Mouse (Mus musculus) cerebellum, adult 8-10 months (tissue): Measurements from ENCODE around the gene Ttc23l.
"Not testable (repeated sequence)": the region's sequence is repeated elsewhere in the genome, so short reads cannot be mapped to it uniquely, and the experiment has no call there.

ENCODE experiments used
- DNase-seq: peaks from one replicate; pipeline ENCODE4 v3.0.0; 2022

Gene Ttc23l

GRCm38 (mm10) chr15:10558465-10558864, at the start of gene Ttc23l:
TSS of gene Ttc23l (minus strand) at chr15:10558668.
- no peak for DNase-seq

GRCm38 (mm10) chr15:10599413-10599812, 40.9 kb upstream of the Ttc23l start:
- DNase-seq, result no peak

DNA sequence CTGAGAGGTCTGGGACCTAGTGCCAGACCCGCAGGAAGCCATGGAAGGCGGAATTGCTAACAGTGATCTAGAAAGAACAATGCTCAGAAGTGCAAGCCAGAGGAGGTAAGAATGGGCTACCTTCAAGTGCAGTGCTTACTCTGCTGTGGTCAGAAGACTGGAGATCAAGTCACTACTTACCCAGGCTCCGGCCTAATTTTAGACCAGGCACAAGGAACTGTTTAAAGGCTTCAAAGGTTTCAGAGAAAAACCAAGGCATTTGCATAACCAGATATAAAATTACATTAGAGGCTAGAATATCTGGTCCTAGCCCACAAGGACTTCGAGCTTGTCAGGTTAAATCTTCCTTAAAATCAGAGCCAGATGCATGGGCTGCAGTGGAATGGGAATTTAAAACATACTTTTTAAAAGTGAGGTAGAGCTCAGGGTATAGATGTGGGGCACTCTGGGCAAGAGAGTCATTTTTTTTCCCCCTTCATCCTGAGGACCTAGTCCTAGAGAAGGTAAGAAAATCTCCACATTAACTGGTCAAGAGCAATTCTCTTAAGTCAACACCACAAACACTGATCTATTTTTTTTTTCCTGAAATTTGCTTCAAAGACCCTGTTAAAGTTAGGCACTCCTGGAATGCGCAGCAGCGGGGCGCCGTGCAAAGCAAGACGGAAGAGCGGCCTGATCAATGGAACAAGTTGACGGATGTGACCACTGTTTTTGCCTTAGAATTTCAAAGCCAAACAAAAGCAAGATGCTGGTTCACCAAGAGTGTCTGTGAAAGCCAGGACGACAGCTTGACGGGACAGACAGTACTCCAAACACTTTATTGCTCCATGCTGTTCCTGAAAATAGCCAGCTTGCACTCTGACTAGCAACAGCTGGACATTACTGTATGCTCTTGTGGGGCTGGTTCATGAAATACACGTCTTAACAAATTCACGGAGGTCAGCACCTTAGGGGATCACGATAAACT, 40.1 kb upstream of the Ttc23l start:
- DNase-seq, result no peak

DNA sequence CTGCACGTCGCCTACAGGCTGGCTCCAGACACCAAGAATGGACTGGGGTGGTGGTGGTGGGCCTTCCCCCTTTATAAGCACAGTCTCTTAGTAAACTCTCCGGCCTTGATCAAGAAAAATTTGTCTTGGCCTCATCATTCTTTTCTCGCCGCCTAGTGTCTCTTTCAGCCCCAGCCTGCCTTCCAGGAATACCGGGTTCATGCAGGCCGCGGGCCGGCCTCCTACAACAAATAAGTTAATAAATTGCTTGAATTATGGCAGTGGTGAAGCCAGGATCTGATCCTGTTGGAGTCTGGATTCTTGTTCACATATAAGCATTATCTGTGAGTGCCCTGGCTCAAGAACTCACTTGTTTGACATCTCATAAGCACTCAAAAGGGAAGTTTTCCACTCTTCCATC, 38.4 kb upstream of the Ttc23l start:
- DNase-seq, result no peak

GRCm38 (mm10) chr15:10595408-10595807, 36.9 kb upstream of the Ttc23l start:
- DNase-seq, result no peak

- no peak for DNase-seq
Observed at GRCm38 (mm10) chr15:10594910-10595309, 36.4 kb upstream of the Ttc23l start.

DNA sequence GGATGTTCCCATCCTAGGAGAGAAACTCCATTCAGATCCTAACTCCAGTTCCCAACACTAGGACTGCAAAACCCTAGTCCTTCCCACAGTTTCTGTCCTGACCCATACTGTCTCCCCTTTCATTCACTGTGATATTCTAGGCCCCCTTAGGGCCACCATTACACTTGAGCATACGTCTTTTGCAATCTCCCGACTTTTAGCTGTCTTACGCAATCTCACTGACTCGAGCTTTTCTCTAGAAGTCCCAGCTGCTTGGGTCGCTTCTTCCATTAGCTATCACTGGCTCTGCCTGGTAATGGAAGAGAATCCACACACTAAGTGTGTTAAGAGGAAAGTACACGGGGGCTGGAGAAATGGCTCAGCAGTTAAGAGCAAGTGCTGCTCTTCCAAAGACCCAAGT, 34.6 kb upstream of the Ttc23l start:
- DNase-seq, result no peak

DNA sequence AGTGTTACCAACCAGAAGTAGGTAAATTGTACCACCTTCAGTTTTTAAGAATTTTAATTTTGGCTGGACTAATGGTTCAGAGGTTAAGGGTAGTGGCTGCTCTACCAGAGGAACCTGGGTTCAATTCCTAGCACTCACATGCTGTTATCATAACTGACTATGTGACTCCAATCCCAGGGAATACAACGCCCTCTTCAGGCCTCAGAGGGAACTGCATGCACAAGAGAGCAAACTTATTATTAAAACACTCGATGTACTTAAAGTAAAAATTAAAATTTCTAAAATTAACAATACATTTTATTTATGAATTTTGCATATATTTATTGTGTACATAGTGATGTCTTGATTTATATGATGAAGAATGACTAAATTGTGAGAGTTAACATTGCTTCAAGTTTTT, 28.1 kb upstream of the Ttc23l start:
- DNase-seq, result no peak

DNA sequence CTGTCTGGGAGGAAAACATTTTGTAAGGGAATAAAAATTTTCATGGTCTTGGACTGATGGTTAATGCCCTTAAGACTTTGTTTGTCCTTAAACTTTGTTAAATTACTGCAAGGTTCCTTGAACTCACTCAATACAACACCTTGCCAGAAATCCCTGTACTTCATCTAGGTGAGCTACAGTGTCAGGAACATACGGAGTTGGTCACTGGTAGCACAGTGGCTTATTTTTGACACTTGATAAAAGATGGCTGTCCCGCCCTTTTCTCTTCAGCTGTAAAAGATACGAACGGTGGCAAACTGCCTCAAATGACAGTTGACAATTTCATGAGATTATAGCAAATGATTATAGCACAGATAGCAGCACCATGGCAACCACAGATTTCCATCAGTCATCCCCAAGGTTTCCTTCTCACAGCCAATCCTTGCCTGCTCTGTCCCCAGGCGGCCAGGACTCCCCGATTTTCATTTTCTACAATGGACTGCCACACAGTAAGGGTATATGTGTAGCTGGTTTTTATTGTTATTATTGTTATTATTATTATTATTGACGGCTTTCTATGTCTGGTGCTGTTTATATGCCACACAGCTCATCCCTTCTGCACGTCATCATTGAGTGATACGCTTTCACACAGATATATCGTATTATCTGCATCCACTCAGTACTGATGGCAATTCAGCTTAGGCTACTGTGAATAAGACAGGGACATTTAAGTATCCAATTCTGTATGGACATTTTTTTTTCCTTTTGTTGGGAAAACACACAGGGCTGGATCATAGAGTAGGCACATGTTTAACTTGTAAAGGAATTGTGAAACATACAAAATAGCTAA, 26.1 kb upstream of the Ttc23l start:
- no peak for DNase-seq

- peak; percentile 2 for DNase-seq
Observed at GRCm38 (mm10) chr15:10583408-10583807, 24.9 kb upstream of the Ttc23l start.

- no peak for DNase-seq
Observed at GRCm38 (mm10) chr15:10579159-10579558, 20.7 kb upstream of the Ttc23l start.

DNA sequence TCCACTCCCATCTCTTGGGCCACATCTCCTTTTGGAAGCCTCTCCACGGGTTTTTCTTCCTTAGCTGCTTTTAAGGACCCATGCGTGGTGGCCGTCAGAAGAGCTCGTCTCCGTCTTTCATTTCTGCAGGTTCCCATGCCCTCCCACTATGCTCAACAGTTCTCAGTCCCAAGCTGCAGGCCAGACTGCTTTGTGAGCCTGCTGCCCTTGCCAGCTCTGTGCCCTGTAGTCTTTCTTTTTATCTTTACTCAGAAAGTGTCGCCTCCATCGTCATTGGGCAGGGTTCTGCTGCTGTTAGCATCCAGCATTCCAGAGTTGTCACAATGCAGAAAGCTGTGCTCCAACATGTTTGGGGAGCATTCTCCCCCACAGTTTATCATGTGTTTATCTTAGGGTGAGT, 8.0 kb upstream of the Ttc23l start:
- no peak for DNase-seq

DNA sequence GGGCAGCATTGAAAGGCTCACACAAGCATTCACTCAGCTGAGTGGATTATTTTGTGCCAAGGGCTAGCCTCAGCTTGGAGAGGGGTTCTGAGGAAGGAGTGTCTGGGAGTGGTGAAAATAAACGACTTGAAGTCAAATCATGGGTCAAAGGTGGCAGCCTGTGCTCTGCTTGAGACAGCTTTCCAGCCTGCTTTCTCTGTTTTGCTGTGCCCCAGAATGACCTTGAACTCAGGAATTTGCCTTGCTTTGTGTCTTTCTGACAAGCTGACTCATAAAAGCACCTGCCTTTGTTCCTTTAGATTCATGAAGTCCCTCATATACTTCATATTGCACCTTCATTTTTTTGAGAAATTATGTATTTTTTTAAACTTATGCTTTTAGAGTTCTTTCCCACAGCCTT, 5.7 kb upstream of the Ttc23l start:
- DNase-seq, result no peak

DNA sequence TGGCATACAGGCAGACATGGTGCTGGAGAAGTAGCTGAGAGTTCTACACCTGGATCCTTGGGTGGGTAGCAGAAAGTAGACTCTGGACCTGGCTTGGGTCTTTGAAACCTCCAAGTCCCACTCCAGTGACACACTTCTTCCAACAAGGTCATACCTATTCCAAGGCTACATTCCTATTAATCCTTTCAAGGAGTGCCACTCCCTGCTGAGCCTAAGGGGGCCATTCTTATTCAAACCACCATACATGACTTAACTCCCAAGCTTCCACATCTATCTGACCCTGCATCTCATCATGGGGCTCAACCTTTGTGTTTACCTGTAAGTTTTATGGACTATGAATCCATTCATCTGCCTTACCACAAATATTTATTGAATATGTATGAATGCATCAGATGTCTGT, 3.8 kb upstream of the Ttc23l start:
- DNase-seq, result no peak

DNA sequence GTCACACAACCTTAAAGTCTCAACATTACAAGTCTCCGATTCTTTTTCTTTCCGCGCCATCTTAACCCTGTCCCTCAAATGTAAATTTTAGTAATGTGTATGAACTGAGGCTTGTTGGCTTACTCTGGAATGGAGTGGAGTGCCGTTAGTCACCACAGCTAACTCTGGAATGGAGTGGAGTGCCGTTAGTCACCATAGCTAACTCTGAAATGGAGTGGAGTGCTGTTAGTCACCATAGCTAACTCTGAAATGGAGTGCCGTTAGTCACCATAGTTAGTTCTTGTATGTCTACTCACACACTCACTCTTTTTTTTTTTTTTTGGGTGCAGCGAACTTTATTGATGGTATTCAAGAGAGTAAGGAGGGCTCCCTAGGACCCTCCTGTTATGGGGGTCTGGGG, 1.5 kb upstream of the Ttc23l start:
- no peak for DNase-seq

DNA sequence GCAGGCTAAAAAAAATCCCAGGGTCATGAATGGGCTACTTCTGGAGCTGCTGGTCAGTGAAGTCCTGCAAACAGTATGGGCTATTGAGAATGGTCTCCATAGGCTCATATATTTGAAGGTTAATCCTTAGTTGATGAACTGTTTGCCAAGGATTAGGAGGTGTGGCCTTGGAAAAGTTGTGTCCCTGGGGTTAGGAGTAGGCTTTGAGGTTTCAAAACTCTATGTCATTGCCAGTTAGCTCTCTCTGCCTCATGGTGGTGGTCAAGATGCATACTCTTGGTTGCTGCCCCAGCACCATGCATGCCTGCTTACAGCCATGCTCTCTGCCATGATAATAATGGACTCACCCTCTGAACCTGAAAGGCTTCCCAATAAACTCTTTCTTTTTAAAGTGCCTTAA, 4.1 kb downstream of the Ttc23l start:
- no peak for DNase-seq

- DNase-seq, result no peak
Observed at GRCm38 (mm10) chr15:10540271-10541088, 18.0 kb downstream of the Ttc23l start.

- no peak for DNase-seq
Observed at GRCm38 (mm10) chr15:10535969-10536368, 22.5 kb downstream of the Ttc23l start.

GRCm38 (mm10) chr15:10534591-10534990, 23.9 kb downstream of the Ttc23l start:
- no peak for DNase-seq

DNA sequence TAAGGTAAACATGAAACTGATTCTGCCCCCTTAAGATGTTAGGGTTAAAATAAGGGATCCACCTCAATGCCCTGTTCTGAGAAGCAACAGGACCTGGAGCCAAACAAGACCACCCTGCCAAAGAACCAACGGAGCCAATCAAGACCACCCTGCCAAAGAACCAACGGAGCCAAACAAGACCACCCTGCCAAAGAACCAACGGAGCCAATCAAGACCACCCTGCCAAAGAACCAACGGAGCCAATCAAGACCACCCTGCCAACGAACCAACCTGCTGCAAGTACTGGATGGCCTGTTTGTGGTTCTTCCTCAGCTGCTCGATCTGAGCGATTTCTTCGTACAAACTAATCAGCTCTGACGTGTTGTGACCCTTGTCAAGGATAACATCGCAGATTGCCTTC, 25.1 kb downstream of the Ttc23l start:
- not testable (repeated sequence) for DNase-seq

DNA sequence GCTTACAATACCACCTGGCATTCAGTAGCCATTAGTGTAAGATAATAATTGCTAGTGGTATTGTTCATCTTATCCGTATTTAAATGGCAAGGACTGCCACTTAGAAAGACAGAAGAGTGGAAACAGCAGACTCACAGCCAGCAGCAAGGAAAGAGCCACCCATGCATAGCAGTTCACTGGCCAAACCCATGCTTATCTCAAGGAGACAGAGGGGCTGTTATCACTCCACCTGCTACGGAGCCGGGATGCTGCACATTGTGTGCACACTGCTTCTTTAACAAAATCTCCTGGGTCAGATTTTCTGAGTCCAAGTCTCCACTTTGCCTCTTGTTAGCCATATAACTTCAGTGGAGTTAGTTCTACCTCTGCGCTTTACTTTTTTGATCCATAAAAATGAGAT, 27.1 kb downstream of the Ttc23l start:
- no peak for DNase-seq

DNA sequence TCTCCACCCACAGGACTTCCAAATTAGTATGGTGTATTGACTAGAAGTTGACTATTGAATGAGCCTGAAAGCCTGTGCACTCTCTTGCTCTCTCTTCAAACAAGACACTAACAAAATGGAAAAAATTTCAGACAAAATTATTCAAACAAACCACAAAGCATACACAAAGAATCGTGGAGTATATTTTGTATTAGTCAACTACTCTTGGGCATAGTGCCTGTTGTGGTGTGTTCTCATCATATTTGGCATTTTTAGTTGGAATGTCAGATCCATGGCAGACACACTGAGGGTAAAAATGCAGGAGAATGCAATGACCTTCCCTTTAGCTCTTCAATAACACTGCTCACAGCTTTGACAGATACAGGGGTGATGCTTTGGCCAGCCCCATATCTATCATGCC, 32.6 kb downstream of the Ttc23l start:
- no peak for DNase-seq

GRCm38 (mm10) chr15:10515166-10515565, 43.3 kb downstream of the Ttc23l start:
- DNase-seq, result no peak
